Mouse (Mus musculus): ENCODE results near the gene Enpp4. TPM values are rescaled to one million over a fixed set of nuclear protein-coding genes. Genes with fewer than 3 reads are reported as not detected.

The Enpp4 gene
- 6.9 and 7.6 TPM in 2 replicates for polyA plus RNA-seq (2014; fragmentation: Nextera tagmentation; extraction: Ambion mirVana)

- Histone ChIP-seq H3K9me3 (ENCODE audit: control insufficient read depth, low read length) (no peaks in the 10 kb centered on the region), H3K4me1 (ENCODE audit: control insufficient read depth, insufficient read depth, low read length) (peaks cover 5% of the 10 kb centered on the region; the same call in 1 of the 2 replicates), H3K27me3 (ENCODE audit: control insufficient read depth, insufficient read depth, low read length) (no peaks in the 10 kb centered on the region; the same call in 1 of the 2 replicates), H3K4me3 (ENCODE audit: low read depth, low read length) (peak within 1 kb of the TSS; percentile 65), H3K9ac (replicated peaks; ENCODE audit: low read depth, low read length) (peak within 1 kb of the TSS; percentile 70), H3K36me3 (ENCODE audit: control insufficient read depth, insufficient read depth, low read length) (no peaks in the 10 kb centered on the region), H3K4me2 (ENCODE audit: low read depth, low read length) (peak within 1 kb of the TSS; percentile 91), H3K27ac (ENCODE audit: low read depth, low read length) (no peak within 1 kb of the TSS)
- peak; percentile 100 for ATAC-seq (ENCODE audit: low read depth)
- under 1% methylated on average over 67 of the region's 76 CpGs for WGBS
These were observed at the start of gene Enpp4 for GRCm38 (mm10) chr17:44105287-44106138. Gene Enpp4 (minus strand): TSS chr17:44105809.

GRCm38 (mm10) chr17:44155204-44155603 is 49.6 kb upstream of the Enpp4 start:
- no peak for ATAC-seq (ENCODE audit: low read depth)
- H3K4me3 ChIP-seq (ENCODE audit: low read depth, low read length): no peak overlapping the region
- WGBS: 74% methylated on average over 2 of the region's 2 CpGs
- no peaks in the 10 kb centered on the region for H3K4me1 ChIP-seq (ENCODE audit: control insufficient read depth, insufficient read depth, low read length)
- no peaks in the 10 kb centered on the region for H3K27me3 ChIP-seq (ENCODE audit: control insufficient read depth, insufficient read depth, low read length)
- no peak overlapping the region for H3K27ac ChIP-seq (ENCODE audit: low read depth, low read length)
- H3K9me3 ChIP-seq (ENCODE audit: control insufficient read depth, low read length): no peaks in the 10 kb centered on the region
- H3K9ac ChIP-seq (replicated peaks; ENCODE audit: low read depth, low read length): no peak overlapping the region
- H3K36me3 ChIP-seq (ENCODE audit: control insufficient read depth, insufficient read depth, low read length): no peaks in the 10 kb centered on the region
- no peak overlapping the region for H3K4me2 ChIP-seq (ENCODE audit: low read depth, low read length)

- Histone ChIP-seq H3K27ac (ENCODE audit: low read depth, low read length) (no peak overlapping the region), H3K4me1 (ENCODE audit: control insufficient read depth, insufficient read depth, low read length) (no peaks in the 10 kb centered on the region), H3K9me3 (ENCODE audit: control insufficient read depth, low read length) (no peaks in the 10 kb centered on the region), H3K27me3 (ENCODE audit: control insufficient read depth, insufficient read depth, low read length) (no peaks in the 10 kb centered on the region), H3K4me3 (ENCODE audit: low read depth, low read length) (no peak overlapping the region), H3K36me3 (ENCODE audit: control insufficient read depth, insufficient read depth, low read length) (no peaks in the 10 kb centered on the region), H3K9ac (replicated peaks; ENCODE audit: low read depth, low read length) (no peak overlapping the region), H3K4me2 (ENCODE audit: low read depth, low read length) (no peak overlapping the region)
- 57% methylated on average over 5 of the region's 5 CpGs for WGBS
- ATAC-seq (ENCODE audit: low read depth): no peak
These were observed 48.3 kb upstream of the Enpp4 start for GRCm38 (mm10) chr17:44153871-44154270.

GRCm38 (mm10) chr17:44151889-44152288 is 46.3 kb upstream of the Enpp4 start:
- Histone ChIP-seq H3K4me1 (ENCODE audit: control insufficient read depth, insufficient read depth, low read length) (no peaks in the 10 kb centered on the region), H3K4me2 (ENCODE audit: low read depth, low read length) (no peak overlapping the region), H3K27ac (ENCODE audit: low read depth, low read length) (no peak overlapping the region), H3K4me3 (ENCODE audit: low read depth, low read length) (no peak overlapping the region), H3K36me3 (ENCODE audit: control insufficient read depth, insufficient read depth, low read length) (no peaks in the 10 kb centered on the region), H3K27me3 (ENCODE audit: control insufficient read depth, insufficient read depth, low read length) (no peaks in the 10 kb centered on the region), H3K9ac (replicated peaks; ENCODE audit: low read depth, low read length) (no peak overlapping the region), H3K9me3 (ENCODE audit: control insufficient read depth, low read length) (no peaks in the 10 kb centered on the region)
- ATAC-seq (ENCODE audit: low read depth): no peak
- 88% methylated on average over 8 of the region's 8 CpGs for WGBS

- H3K27me3 ChIP-seq (ENCODE audit: control insufficient read depth, insufficient read depth, low read length): no peaks in the 10 kb centered on the region
- H3K4me2 ChIP-seq (ENCODE audit: low read depth, low read length): no peak overlapping the region
- ATAC-seq (ENCODE audit: low read depth): no peak
- H3K4me3 ChIP-seq (ENCODE audit: low read depth, low read length): no peak overlapping the region
- H3K9ac ChIP-seq (replicated peaks; ENCODE audit: low read depth, low read length): no peak overlapping the region
- no peaks in the 10 kb centered on the region for H3K36me3 ChIP-seq (ENCODE audit: control insufficient read depth, insufficient read depth, low read length)
- 70% methylated on average over 3 of the region's 3 CpGs for WGBS
- no peaks in the 10 kb centered on the region for H3K9me3 ChIP-seq (ENCODE audit: control insufficient read depth, low read length)
- no peak overlapping the region for H3K27ac ChIP-seq (ENCODE audit: low read depth, low read length)
- no peaks in the 10 kb centered on the region for H3K4me1 ChIP-seq (ENCODE audit: control insufficient read depth, insufficient read depth, low read length)
These were observed 45.5 kb upstream of the Enpp4 start for GRCm38 (mm10) chr17:44151130-44151529.

- H3K27me3 ChIP-seq (ENCODE audit: control insufficient read depth, insufficient read depth, low read length): no peaks in the 10 kb centered on the region
- no peaks in the 10 kb centered on the region for H3K4me1 ChIP-seq (ENCODE audit: control insufficient read depth, insufficient read depth, low read length)
- no peak for ATAC-seq (ENCODE audit: low read depth)
- H3K36me3 ChIP-seq (ENCODE audit: control insufficient read depth, insufficient read depth, low read length): no peaks in the 10 kb centered on the region
- H3K27ac ChIP-seq (ENCODE audit: low read depth, low read length): no peak overlapping the region
- 79% methylated on average over 5 of the region's 5 CpGs for WGBS
- H3K4me3 ChIP-seq (ENCODE audit: low read depth, low read length): no peak overlapping the region
- H3K9ac ChIP-seq (replicated peaks; ENCODE audit: low read depth, low read length): no peak overlapping the region
- H3K4me2 ChIP-seq (ENCODE audit: low read depth, low read length): no peak overlapping the region
- no peaks in the 10 kb centered on the region for H3K9me3 ChIP-seq (ENCODE audit: control insufficient read depth, low read length)
These were observed 42.7 kb upstream of the Enpp4 start for GRCm38 (mm10) chr17:44148109-44148846.

- Histone ChIP-seq H3K9ac (replicated peaks; ENCODE audit: low read depth, low read length) (no peak overlapping the region), H3K4me1 (ENCODE audit: control insufficient read depth, insufficient read depth, low read length) (no peaks in the 10 kb centered on the region), H3K4me3 (ENCODE audit: low read depth, low read length) (no peak overlapping the region), H3K36me3 (ENCODE audit: control insufficient read depth, insufficient read depth, low read length) (no peaks in the 10 kb centered on the region), H3K27ac (ENCODE audit: low read depth, low read length) (no peak overlapping the region), H3K9me3 (ENCODE audit: control insufficient read depth, low read length) (no peaks in the 10 kb centered on the region), H3K27me3 (ENCODE audit: control insufficient read depth, insufficient read depth, low read length) (no peaks in the 10 kb centered on the region), H3K4me2 (ENCODE audit: low read depth, low read length) (no peak overlapping the region)
- no peak for ATAC-seq (ENCODE audit: low read depth)
- WGBS: 73% methylated on average over 1 of the region's 1 CpGs
These were observed 40.2 kb upstream of the Enpp4 start for GRCm38 (mm10) chr17:44145806-44146205.

GRCm38 (mm10) chr17:44136863-44137640 is 31.4 kb upstream of the Enpp4 start:
- Histone ChIP-seq H3K9ac (replicated peaks; ENCODE audit: low read depth, low read length) (no peak overlapping the region), H3K9me3 (ENCODE audit: control insufficient read depth, low read length) (no peaks in the 10 kb centered on the region), H3K4me2 (ENCODE audit: low read depth, low read length) (no peak overlapping the region), H3K27me3 (ENCODE audit: control insufficient read depth, insufficient read depth, low read length) (no peaks in the 10 kb centered on the region), H3K4me1 (ENCODE audit: control insufficient read depth, insufficient read depth, low read length) (no peaks in the 10 kb centered on the region), H3K27ac (ENCODE audit: low read depth, low read length) (no peak overlapping the region), H3K36me3 (ENCODE audit: control insufficient read depth, insufficient read depth, low read length) (no peaks in the 10 kb centered on the region), H3K4me3 (ENCODE audit: low read depth, low read length) (no peak overlapping the region)
- no peak for ATAC-seq (ENCODE audit: low read depth)
- 87% methylated on average over 10 of the region's 10 CpGs for WGBS

All from neural tube, embryonic 14.5 days (tissue).